Mouse (Mus musculus): ENCODE data around the gene Plekha3.

Gene Plekha3

GRCm38 (mm10) chr2:76676401-76677226, 1.5 kb downstream of the Plekha3 start:
- no peak for DNase-seq (ENCODE audit: low spot score in 2 of 2)

GRCm38 (mm10) chr2:76682301-76682700, 7.2 kb downstream of the Plekha3 start:
- no peak for DNase-seq (ENCODE audit: low spot score in 2 of 2)

- no peak for DNase-seq (ENCODE audit: low spot score in 2 of 2)
Observed at GRCm38 (mm10) chr2:76686986-76687385, 11.9 kb downstream of the Plekha3 start.

- DNase-seq (ENCODE audit: low spot score in 2 of 2): no peak
Observed at GRCm38 (mm10) chr2:76687608-76688007, 12.5 kb downstream of the Plekha3 start.

- no peak for DNase-seq (ENCODE audit: low spot score in 2 of 2)
Observed at GRCm38 (mm10) chr2:76688162-76688561, 13.1 kb downstream of the Plekha3 start.

- DNase-seq (ENCODE audit: low spot score in 2 of 2): no peak
Observed at GRCm38 (mm10) chr2:76690436-76691204, 15.5 kb downstream of the Plekha3 start.

- DNase-seq (ENCODE audit: low spot score in 2 of 2): no peak
Observed at GRCm38 (mm10) chr2:76693765-76694164, 18.7 kb downstream of the Plekha3 start.

GRCm38 (mm10) chr2:76695290-76695689, 20.2 kb downstream of the Plekha3 start:
- no peak for DNase-seq (ENCODE audit: low spot score in 2 of 2)

GRCm38 (mm10) chr2:76702188-76702587, 27.1 kb downstream of the Plekha3 start:
- no peak for DNase-seq (ENCODE audit: low spot score in 2 of 2)

GRCm38 (mm10) chr2:76702751-76703150, 27.7 kb downstream of the Plekha3 start:
- DNase-seq (ENCODE audit: low spot score in 2 of 2): no peak

- no peak for DNase-seq (ENCODE audit: low spot score in 2 of 2)
Observed at GRCm38 (mm10) chr2:76705655-76706054, 30.6 kb downstream of the Plekha3 start.

- DNase-seq (ENCODE audit: low spot score in 2 of 2): no peak
Observed at GRCm38 (mm10) chr2:76708512-76708911, 33.4 kb downstream of the Plekha3 start.

- DNase-seq (ENCODE audit: low spot score in 2 of 2): no peak
Observed at GRCm38 (mm10) chr2:76714984-76715383, 39.9 kb downstream of the Plekha3 start.

GRCm38 (mm10) chr2:76719650-76720049, 44.6 kb downstream of the Plekha3 start:
- no peak for DNase-seq (ENCODE audit: low spot score in 2 of 2)
